Mouse (Mus musculus) C3H10T1/2 (cell line): Measurements from ENCODE around the gene Gm26741. TPM values are rescaled to one million over a fixed set of nuclear protein-coding genes. Genes with fewer than 3 reads are reported as not detected.

Source experiments
- polyA plus RNA-seq, 2 experiments: library from polyadenylated mRNA; unstranded; fragments of >200 nt; fragmentation: generic; extraction: Trizol; gene quantifications; one replicate each; pipeline ENCODE4 v1.2.1; 2012; ENCODE audit warnings: missing spikeins in 2 of 2

The Gm26741 gene
- polyA plus RNA-seq: not detected

GRCm38 (mm10) chr10:52358467-52358866 is at the start of gene Gm26741:
Gm26741 (plus strand) TSS chr10:52358767.

GRCm38 (mm10) chr10:52381845-52382591 is 23.5 kb downstream of the Gm26741 start, which contains the start of gene Gopc:
Gopc (minus strand) TSS chr10:52382124.

GRCm38 (mm10) chr10:52388922-52389430 is 30.4 kb downstream of the Gm26741 start, which contains the start of gene Nepn:
Nepn (plus strand) TSS chr10:52388972.

Other genes starting within 250 kb of the Gm26741 start
- gene Ros1, start 163.5 kb upstream of the Gm26741 start, polyA plus RNA-seq: not detected
- gene Dcbld1, start 125.1 kb upstream of the Gm26741 start, polyA plus RNA-seq: 1 to 10 TPM; 2.4 to 5.2 TPM
- gene Gopc, start 23.4 kb downstream of the Gm26741 start, polyA plus RNA-seq: 1 to 10 TPM in 1 of 2 experiments, under 1 TPM in 1; 0.41 to 4.9 TPM
- gene Nepn, start 30.2 kb downstream of the Gm26741 start, polyA plus RNA-seq: not detected
- gene Nus1, start 58.8 kb downstream of the Gm26741 start, polyA plus RNA-seq: 1 to 10 TPM; 4.6 to 9.7 TPM